Mouse (Mus musculus) right cerebral cortex, adult 18-20 months (tissue): ENCODE measurements around the gene Trafd1.
"Not testable (repeated sequence)": the region's sequence is repeated elsewhere in the genome, so short reads cannot be mapped to it uniquely, and the experiment has no call there.

ENCODE experiments used
- DNase-seq: peaks from one replicate; pipeline ENCODE4 v3.0.0; 2022; ENCODE audit warnings: mixed read lengths

Gene Trafd1

DNA sequence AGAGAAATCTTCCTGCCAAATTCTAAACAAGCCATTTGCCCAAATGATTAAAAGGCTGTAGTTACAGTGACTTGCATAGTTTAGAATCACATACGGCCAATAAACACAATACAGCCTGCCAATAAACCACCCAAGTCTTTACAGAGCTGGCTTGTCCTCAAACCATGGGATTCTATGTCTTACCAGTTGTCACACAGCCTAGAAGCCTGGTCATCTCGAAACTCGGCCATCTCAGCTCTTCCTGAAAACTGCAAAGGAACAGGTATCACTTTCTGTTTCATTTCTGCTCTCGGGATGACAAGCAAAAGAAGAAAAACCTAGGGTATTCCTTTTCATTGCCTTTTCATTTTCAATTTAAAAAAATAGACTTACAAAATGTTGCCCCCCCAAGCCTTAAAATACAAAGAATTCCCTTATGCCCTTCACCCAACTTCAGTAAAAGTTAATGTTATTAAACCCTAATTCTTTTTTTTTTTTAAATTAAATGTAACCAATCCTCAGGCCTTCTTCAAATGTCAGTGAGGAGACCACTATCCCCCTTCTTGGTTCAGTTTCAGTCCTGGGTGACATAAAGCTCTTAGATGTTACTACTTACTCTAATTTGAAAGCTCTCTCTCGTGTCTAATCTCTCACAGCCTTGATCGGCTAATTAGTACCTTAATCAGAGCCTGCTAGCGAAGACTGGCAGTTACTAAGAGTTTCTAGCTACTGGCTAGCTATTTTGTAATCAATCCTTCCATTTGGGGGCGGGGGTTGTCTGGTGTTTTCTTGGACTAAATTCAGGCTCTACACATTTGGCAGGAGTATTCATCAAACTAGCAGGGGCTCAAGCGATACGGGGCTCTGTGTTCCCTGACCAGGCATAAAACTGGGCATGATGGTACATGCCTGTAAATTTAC, 1.3 kb downstream of the Trafd1 start:
- no peak for DNase-seq

DNA sequence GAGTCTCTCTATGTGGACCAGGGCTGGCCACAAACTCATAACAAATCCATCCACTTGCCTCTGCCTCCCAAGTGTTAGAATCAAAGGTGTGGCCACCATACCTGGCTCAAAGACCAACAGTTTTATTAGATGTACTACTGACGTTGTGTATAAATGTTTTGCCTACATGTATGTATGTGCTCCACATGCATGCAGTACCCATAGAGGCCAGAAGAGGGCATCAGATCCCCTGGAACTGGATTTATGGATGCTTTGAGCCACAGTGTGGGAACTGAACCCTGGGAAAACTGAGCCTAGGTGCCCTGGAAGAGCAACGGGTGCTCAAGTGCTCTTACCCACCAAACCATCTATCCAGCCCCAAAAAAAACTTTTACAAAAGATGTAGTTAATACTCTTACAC, 4.7 kb downstream of the Trafd1 start:
- no peak for DNase-seq

DNA sequence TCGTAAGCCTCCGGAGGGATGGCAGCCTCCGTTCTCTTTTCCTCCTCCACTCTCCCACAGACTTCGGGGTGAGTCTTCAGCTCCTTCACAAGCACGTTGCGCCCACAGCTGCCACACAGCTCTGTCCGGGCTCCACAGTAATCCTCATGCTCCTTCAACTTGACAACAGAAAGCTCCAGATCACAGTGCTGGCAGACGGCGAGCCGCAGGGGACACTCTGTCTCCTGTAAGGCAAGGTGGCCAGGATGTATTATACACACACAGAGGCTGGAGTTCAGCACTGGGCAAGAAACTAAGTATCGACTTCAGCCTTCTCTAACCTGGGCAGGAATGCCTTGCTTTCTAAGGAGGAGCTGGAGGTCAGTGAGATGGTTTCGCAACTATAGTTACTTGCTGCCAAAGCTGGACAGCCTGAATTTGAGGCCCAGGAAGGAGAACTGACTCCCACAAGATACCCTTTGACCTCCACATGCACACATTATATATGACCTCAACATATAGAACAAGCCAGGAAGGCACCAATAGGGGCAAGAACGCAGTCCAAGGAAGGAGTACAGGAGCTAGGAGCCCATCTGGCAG, 6.7 kb downstream of the Trafd1 start:
- no peak for DNase-seq

DNA sequence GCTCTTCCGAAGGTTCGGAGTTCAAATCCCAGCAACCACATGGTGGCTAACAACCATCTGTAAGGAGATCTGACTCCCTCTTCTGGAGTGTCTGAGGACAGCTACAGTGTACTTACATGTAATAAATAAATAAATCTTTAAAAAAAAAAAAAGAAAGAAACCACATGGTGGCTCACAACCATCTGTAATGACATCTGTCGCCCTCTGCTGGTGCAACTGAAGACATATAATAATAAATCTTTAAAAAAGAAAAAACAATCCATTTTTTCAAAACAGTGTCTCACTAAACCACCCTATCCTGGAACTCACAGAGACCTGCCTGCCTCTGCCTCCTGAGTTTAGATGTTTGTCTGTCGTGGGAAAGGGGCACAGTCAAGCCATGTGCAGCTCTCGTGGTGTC, 8.5 kb downstream of the Trafd1 start:
- DNase-seq: not testable (repeated sequence)

DNA sequence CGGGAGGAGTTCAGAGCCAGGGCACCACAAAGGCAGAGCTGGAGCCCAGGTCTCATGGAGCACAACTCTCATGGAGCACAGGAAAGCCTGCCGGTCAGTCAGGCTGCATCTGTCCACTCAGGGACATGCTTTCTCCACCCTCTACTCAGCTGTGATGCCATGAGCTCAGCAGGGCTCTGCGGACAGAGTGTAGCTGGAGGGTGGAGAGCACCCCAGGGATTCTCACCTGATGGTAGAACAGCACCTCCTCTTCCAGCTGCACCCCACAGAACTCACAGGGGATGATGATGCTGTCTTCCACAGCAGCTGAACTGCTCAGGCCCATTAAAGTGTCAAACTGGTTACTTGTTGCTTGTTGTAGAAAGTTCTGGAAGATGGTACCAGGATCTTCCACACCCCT, 10.6 kb downstream of the Trafd1 start:
- DNase-seq: no peak

DNA sequence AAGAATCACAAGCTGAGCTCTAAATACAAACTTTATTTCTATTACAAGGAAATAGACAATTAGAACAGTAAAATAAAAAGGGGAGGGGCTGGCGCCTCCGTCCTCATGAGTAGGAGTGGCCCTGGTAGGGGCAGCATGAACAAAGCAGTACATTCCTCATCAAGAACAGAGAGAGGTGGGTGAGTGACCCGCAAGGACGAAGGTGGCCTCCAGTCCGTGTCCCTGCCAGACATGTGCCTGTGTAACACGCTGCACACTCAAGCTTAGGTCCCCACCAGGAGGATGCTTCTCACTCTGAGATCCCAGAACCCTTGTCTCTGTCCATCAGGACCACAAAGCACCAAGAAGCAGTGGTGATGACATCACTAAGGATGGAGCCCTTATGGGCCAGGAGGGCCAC, 13.7 kb downstream of the Trafd1 start:
- no peak for DNase-seq

DNA sequence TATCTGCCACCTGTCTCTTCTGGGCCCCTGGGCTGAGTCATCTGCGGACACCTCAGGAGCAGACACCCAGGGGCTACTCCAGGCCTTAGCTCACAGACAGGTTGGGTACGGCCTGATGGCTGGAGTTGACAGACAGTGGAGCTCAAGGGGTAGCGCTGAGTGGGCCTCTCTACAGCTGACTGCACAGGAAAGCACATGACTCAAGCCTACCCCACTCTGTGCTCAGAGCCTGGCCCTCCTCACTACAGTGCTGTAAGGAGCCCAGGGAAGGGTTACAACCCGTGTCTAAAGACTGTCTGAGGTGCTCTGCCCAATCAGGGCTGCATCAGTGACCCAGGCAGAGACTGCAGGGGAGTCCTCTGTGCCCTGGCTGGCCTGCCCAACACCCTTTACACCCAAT, 18.2 kb downstream of the Trafd1 start:
- DNase-seq: no peak

DNA sequence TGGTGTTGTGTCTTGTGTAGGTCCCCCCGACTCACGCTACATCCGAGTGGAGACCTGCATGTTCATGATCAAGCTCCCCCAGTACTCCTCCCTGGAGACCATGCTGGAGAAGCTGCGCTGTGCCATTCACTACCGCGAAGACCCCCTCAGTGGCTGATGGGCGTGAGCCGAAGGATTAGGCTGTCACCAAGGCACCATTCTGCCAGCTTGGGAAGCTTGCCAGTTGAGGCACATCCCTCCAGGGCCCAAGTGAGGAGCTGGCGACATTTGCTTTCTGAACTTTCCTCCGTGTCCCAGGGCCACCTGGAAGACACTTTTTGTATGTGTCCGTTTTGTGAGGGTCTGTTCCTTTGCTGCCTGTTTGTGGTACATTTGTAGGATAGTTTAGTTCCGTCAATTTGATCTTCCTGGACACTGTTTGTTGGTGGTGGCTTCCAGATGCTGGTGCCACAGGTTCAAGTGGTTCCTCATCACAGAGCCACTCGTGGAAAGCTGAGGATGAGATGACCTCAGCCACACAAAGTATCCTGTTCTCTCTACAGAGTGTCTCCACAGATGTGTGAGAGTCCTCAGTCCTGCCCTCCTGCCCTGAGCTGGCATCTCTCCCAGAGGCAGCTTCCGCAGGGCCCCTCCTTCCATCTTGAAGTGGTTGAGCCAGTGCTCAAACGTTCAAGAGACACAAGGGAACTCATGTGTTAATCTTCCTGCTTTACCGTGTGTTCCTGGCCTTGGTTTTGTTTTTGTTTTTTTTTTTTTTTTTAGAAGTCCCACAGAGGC, 18.8 kb downstream of the Trafd1 start:
- DNase-seq: no peak

DNA sequence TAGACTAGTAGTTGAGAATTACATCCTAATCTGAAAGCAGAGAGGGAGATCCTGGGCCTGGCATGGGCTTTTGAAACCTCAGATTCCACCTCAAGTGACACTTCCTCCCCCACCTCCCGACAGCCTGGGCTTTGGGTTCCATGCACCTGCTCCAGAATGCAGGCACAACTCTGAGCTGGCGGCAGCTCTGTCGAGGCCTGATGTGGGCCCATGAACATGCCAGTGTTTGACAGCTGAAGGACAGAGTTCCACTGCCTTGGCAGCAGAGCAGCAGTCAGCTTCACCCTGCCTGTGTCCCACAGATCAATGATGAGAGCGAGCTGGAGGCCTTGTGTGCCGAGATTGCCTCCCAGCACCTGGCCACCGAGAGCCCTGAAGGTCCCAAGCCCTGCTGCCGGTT, 22.0 kb downstream of the Trafd1 start:
- no peak for DNase-seq

DNA sequence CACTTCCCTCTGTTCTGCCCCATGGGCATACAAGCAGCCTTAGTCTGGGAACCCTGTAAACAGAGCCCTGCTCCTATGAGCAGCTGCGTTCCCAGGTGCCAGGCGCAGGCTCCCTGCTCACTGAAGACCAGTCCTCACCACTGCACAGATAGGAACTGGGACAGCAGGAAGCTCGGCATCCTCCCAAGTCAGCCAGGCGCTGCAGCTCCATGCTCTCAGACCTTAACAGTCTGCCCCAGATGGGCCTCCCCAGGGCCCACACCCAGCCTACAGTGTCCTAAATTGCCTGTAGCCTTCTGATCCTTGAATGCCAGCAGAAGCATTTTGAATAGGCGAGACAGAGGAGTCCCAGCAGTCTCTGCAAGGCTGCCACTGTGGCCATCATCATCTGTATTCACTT, 23.7 kb downstream of the Trafd1 start:
- no peak for DNase-seq

DNA sequence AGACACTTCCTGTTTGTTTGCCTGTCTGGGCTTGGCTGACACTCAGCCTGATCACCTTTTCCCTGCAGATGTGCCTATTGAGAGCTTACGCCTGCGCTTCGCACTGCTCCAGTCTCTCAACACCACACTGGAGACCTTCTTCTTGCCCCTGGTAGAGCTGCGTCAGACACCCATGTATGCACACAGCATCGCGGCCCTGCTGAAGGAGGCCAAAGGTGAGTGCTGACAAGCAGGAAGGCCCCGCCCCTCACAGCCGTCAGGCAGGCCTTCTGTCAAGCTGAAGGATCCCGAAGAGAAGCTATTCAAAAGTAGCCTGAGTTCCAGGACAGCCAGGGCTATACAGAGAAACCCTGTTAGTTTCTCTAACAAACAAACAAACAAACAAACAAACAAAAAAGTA, 26.2 kb downstream of the Trafd1 start:
- DNase-seq: no peak

DNA sequence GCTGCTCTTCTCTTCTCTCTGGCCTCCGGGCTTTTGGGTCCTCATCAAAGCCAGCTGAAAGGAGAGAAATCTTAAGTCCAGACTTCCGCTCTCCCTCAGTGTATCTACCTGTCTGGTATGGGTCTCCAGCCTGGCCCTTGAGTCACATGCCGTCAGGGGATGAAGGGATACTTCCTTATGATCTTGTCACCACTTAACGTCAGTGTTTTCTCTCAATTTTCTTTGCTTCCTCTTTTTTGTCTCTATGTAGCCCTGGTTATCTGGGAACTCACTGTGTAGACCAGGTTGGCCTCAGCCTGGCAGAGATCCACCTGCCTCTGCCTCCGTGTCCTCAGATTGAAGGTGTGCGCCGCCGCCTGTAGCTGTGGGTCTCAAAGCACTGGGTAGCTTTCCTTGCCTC, 41.4 kb downstream of the Trafd1 start:
- DNase-seq: no peak

DNA sequence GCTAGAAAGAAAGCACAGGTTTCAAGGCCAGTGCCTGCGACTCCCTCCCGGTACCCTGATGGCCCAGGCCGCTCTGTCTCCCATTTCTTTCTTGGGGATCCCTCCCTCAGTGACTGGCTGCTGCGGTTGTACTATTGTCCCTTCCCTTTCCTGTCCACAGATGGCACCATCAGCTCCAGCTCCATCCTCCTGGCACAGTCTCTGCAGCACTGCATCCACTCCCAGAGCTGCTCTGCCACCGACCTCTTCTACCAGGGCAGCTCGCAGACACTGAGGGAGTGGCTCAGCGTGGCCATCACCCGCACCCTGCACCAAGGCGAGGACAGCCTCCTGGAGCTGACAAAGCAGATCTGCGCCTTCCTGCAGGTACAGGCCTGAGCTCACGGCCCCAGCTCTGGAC, 42.9 kb downstream of the Trafd1 start:
- DNase-seq: no peak

DNA sequence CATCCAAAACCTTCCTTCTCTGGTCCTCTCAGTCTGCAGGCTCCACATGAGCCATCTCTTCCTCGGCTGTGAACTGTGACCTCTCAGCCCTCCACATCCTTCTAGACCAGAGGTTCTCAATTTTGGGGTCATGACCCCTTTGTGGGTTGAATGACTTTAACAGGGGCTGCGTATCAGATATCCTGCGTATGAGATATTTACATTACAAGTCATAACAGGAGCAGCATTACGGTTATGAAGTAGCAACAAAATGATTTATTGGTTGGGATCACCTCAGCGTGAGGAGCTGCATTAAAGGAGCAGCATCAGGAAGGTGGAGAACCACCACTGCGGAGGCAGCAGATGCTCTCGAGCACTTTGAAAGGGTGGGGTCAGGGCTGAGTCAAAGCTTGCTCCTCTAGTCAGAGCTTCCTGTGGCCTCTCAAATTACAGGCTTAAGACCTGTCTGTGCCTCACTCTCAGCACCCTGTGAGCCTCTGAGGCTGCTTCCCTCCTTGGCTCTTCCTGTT, 44.4 kb downstream of the Trafd1 start:
- DNase-seq: no peak

DNA sequence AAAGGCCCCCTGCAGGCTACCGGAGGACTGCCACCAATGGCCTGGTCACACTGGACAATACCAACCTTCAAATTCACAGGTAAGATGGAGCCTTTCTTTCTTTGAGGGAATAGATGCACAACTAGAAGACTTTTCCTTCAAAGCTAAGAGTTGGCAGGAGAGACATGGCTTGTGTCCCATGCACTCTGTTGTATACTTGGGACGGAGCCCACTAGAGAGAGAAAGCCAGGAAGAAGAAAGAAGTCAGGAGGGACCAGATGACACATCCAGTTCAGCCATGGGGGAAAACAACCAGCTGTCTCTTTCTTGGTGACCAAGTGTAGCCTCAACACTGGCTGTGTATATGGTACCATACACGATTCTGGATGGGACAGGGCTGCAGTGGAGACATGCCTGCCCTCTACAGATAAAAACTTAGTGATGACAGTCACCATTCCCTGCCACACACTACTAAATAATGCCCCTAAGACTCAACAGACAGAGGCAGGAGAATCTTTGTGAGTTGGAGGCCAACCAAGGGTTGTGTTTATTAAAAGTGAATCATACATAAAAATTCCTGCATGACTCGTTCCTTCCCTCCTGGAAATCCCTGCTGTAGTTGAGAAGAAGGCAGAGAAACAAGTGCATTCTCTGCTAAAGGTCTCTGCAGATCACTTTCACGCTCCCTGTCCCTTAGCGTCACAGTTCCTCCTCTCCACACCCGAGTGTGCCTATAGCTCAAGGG, 45.8 kb downstream of the Trafd1 start:
- no peak for DNase-seq

DNA sequence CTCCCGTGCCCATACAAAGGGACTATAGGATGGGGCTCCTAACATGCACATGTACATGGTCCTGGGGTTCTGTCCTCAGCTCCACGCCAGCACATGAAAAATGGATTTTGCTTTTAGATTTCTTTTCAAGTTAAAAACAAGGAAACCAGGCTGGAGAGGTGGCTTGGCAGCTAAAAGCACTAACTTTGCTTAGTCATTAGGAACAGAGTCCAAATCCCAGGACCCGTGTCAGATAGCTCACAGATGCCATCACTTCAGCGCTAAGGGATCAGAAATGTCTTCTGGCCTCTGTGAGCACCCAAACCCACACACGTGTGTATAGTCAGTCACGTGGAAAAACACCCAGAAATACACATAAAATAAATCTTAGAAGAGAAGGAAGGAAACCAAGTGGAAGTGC, 48.7 kb downstream of the Trafd1 start:
- DNase-seq: no peak

DNA sequence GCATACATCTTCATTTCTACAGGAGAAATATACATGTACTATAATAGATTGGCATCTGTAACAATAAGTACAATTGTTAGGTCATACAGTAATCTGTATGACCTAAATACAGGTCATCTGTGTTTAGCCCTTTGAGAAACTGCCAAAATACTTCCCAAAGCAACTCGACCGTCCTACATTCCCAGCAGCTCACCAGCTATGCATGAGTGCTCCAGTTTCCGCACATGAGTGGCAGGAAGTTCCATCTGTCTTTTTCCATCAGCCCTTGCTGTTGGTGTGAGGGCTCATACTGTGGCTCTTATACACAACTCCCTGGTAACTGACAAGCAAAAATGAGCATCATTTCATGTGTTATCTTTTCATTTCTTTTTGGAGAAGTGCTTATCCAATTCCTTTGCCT, 49.4 kb downstream of the Trafd1 start:
- no peak for DNase-seq

DNA sequence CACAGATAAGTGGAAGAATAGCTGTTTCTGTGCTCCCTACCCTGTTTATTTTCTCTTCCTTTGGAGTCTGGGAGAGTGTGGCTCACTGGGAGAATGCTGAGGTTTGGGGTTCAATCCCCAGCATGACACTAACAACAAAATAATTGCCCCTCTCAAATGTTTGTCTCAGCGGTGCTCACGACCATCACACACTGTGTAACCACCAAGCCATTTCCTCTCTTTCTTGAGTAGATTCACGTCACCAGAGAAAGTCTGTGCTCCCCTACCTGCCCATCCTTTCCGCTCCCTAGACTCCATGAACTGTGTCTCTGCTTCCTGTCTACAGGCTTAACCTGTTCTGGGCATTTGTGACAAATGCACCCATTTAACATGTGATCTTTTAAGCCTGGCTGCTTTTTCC, 50.0 kb downstream of the Trafd1 start:
- no peak for DNase-seq

DNA sequence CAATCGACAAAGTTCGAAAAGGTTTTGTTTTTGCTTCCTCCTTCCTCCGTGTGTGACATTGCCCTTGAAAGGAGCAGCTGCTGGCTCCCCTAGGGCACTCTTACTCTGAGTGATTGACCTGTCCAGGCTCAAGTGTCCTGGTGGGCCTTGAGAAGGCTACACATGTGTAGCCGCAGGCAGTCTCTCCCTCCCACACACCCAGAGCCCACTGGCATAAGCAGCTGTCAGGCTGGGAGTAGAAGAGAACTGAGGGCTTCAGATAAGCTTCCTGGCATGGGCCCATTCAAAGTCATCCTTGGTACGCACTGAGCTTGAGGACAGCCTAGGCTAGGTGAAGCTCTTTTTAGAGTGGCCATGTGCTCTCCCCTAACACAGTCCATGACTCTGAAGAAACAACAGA, 51.0 kb downstream of the Trafd1 start:
- DNase-seq: no peak

DNA sequence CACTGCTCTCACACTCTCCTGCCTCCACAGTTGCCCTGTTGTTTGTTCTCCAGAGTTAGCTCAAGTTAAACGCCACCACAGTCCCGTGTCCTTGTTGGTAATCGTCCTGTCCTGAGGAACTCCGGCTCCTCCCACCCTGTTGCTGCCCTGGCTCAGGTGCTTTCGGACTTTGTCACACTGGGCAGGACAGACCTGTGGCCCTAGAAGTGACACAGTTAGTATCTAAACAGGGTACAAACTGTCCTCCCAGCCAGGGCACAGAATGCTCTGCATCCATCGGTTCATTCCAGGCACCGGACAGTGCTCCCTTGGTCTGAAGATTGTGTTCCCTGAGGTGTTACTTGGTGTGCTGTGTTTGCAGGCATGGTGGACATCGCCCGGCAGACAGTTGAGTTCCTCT, 51.5 kb downstream of the Trafd1 start:
- DNase-seq: no peak

DNA sequence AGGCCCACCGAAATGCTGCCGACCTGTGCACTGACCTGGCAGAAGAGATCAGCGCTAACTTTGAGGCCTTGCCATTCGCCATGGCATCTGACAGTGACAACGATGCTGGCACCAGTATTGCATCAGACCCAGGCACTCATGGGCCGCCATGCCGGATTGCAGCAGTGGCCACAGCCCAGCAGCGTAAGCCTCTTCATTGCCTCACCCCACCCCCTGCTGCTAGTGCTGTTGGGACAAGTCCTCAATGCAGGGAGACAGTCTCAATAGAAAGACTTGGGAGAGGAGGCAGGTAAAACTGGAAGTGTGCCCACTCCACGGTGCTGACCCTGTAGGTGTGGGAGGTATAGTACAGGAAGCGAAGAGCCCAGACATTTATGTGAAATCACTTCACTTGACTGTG, 53.7 kb downstream of the Trafd1 start:
- no peak for DNase-seq

DNA sequence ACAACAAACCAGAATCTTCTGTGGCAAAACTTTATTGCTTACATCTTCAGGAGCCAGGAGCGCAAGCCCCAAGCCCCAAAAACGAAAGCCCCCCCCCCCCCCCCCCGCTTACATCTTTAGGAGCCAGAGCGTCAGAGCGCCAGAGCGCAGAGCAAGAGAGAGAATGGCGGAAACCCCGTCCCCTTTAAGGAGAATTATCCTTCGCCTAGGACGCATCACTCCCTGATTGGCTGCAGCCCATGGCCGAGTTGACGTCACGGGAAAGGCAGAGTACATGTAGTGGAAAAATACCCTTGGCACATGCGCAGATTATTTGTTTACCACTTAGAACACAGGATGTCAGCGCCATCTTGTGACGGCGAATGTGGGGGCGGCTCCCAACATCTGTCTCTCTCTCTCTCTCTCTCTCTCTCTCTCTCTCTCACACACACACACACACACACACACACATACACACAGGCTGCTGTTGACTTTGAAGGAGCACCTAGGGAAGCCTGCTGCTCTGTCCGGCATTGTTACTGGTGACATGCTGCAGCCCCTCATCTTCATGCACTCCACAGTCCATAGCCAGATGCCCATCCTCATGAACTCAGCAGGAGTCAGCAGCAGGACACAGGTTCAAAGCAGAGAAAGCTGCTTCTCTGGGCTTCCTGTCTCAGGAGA, 55.1 kb downstream of the Trafd1 start:
- not testable (repeated sequence) for DNase-seq
